Mouse (Mus musculus) forebrain, embryonic 12.5 days (tissue): ENCODE results near the gene Exosc5. TPM values are rescaled to one million over a fixed set of nuclear protein-coding genes. Genes with fewer than 3 reads are reported as not detected.

Experiments used
- ATAC-seq: fragments of 200-750 bp; cut with Nextera tagmentation; 2 replicates; pipeline ENCODE4 v1.8.0; 2017; ENCODE audit warnings: moderate TSS enrichment; ENCODE audit not compliant: low FRiP score
- H3K27ac ChIP-seq: fragments of 300-500 bp; sonication (generic); 2 replicates; pipeline ENCODE4 v1.5.1; 2016; ENCODE audit warnings: mild to moderate bottlenecking
- H3K27me3 ChIP-seq: fragments of 300-500 bp; sonication (generic); 2 replicates; pipeline ENCODE4 v1.6.1; 2016; ENCODE audit warnings: mild to moderate bottlenecking
- H3K36me3 ChIP-seq: fragments of 300-500 bp; sonication (generic); replicated peaks from 2 replicates; pipeline ENCODE4 v1.6.1; 2016; ENCODE audit warnings: mild to moderate bottlenecking
- H3K4me1 ChIP-seq: fragments of 300-500 bp; sonication (generic); 2 replicates; pipeline ENCODE4 v1.6.1; 2016
- H3K4me2 ChIP-seq: fragments of 300-500 bp; sonication (generic); 2 replicates; pipeline ENCODE4 v1.6.1; 2016; ENCODE audit warnings: mild to moderate bottlenecking, moderate library complexity
- H3K4me3 ChIP-seq: fragments of 300-500 bp; sonication (generic); replicated peaks from 2 replicates; pipeline ENCODE4 v1.5.1; 2016; ENCODE audit warnings: mild to moderate bottlenecking
- H3K9ac ChIP-seq: fragments of 300-500 bp; sonication (generic); 2 replicates; pipeline ENCODE4 v1.6.1; 2016; ENCODE audit warnings: mild to moderate bottlenecking
- H3K9me3 ChIP-seq: fragments of 300-500 bp; sonication (generic); 2 replicates; pipeline ENCODE4 v1.6.1; 2016
- WGBS: fragments of 180-500 bp; shearing (Covaris S2); methylation state at CpG from one replicate; pipeline ENCODE4 v1.1.7; 2016; 5-methylcytosine and 5-hydroxymethylcytosine counted together
- polyA plus RNA-seq: library from polyadenylated mRNA; unstranded; fragments of >200 nt; fragmentation: Nextera tagmentation; extraction: Ambion mirVana; gene quantifications from 2 replicates; pipeline ENCODE4 v1.2.1, GENCODE M21; 2016

The Exosc5 gene
- polyA plus RNA-seq, 1 experiment from 2014 or later: 51.1 TPM

DNA sequence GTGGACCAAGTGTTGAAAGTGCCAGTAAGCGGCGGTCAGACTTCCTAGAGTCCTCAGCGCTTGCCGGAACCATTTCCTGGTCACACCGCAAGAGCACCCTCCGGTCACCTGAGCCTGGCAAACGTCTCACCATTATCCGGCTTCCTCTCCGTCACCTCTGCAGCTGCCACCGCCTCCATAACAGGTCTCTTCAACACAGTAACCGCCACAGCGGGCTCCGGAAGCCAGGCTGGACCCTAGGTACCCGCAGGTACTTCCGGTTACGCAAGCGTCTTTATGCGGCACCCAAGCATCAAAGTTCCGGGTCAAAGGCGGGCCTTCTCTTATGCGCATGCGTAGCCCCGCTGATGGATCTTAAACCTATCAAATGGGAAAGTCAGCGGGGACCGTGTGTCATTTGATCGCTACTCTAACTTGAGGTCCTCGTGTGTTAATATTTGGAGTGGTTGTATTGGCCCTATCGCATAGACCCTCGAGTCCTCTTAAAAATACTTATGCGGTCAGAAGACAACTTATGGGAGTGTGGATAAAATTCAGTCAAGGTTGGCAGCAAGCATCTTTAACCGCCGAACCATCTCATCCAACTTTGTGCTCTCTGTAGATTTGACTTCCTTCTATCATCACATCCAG is 59.9 kb downstream of the Exosc5 start, which contains the start of gene Ccdc97:
Gene Ccdc97 (minus strand): TSS at position 301 of the 630 bp plus-strand sequence.
- Histone ChIP-seq H3K36me3 (peaks cover 59% of the 10 kb centered on the region), H3K27ac (peak within 1 kb of the TSS; percentile 71), H3K4me2 (peak within 1 kb of the TSS; percentile 89), H3K4me1 (peaks cover 20% of the 10 kb centered on the region), H3K9me3 (no peaks in the 10 kb centered on the region), H3K4me3 (peak within 1 kb of the TSS; percentile 71), H3K27me3 (no peaks in the 10 kb centered on the region), H3K9ac (peak within 1 kb of the TSS; percentile 69)
- ATAC-seq: peak; percentile 88
- WGBS: 5% methylated on average over 32 of the region's 32 CpGs

- no peak overlapping the region for H3K27ac ChIP-seq
- peaks cover 59% of the 10 kb centered on the region for H3K36me3 ChIP-seq
- no peaks in the 10 kb centered on the region for H3K27me3 ChIP-seq
- H3K9me3 ChIP-seq: no peaks in the 10 kb centered on the region
- H3K9ac ChIP-seq: 0 out of 2 replicates have a peak overlapping the region, but pooled peaks have one; percentile 25
- no peak overlapping the region for H3K4me3 ChIP-seq
- no peak overlapping the region for H3K4me2 ChIP-seq
- ATAC-seq: peak; percentile 45
- WGBS: 62% methylated on average over 10 of the region's 10 CpGs
- peaks cover 20% of the 10 kb centered on the region for H3K4me1 ChIP-seq
These were observed 61.0 kb downstream of the Exosc5 start for GRCm38 (mm10) chr7:25719761-25720610.

- H3K4me2 ChIP-seq: no peak overlapping the region
- 94% methylated on average over 5 of the region's 5 CpGs for WGBS
- peaks cover 20% of the 10 kb centered on the region for H3K4me1 ChIP-seq
- no peak overlapping the region for H3K4me3 ChIP-seq
- H3K9me3 ChIP-seq: no peaks in the 10 kb centered on the region
- H3K27me3 ChIP-seq: no peaks in the 10 kb centered on the region
- H3K27ac ChIP-seq: no peak overlapping the region
- peaks cover 59% of the 10 kb centered on the region for H3K36me3 ChIP-seq
- H3K9ac ChIP-seq: no peak overlapping the region
- ATAC-seq: no peak
These were observed 61.8 kb downstream of the Exosc5 start for GRCm38 (mm10) chr7:25720760-25721159.

Other genes starting within 250 kb of the Exosc5 start
- 0.27 and 0.52 TPM in 2 replicates for gene Cxcl17, start 246.3 kb upstream of the Exosc5 start, polyA plus RNA-seq
- gene Ceacam1, start 181.6 kb upstream of the Exosc5 start, polyA plus RNA-seq: 0.23 and 0.51 TPM in 2 replicates
- not detected in 2 replicates for gene Ceacam2, start 119.3 kb upstream of the Exosc5 start, polyA plus RNA-seq
- gene Erich4, start 43.3 kb upstream of the Exosc5 start, polyA plus RNA-seq: not detected in 2 replicates
- 24.0 and 25.1 TPM in 2 replicates for gene Dmac2, start 39.8 kb upstream of the Exosc5 start, polyA plus RNA-seq
- gene B3gnt8, start 32.5 kb upstream of the Exosc5 start, polyA plus RNA-seq: 0.70 and 0.79 TPM in 2 replicates
- gene Bckdha, start 183 bp upstream of the Exosc5 start, polyA plus RNA-seq: 36.1 and 38.1 TPM in 2 replicates
- 3.2 and 4.0 TPM in 2 replicates for gene Tmem91, start 16.0 kb downstream of the Exosc5 start, polyA plus RNA-seq
- 31.3 and 31.6 TPM in 2 replicates for gene B9d2, start 21.6 kb downstream of the Exosc5 start, polyA plus RNA-seq
- 1.3 and 1.6 TPM in 2 replicates for gene Tgfb1, start 27.8 kb downstream of the Exosc5 start, polyA plus RNA-seq
- gene Ccdc97, start 59.9 kb downstream of the Exosc5 start, polyA plus RNA-seq: 29.0 and 35.7 TPM in 2 replicates
- 78.4 and 86.0 TPM in 2 replicates for gene Hnrnpul1, start 95.6 kb downstream of the Exosc5 start, polyA plus RNA-seq
- 31.0 and 33.6 TPM in 2 replicates for gene Axl, start 129.5 kb downstream of the Exosc5 start, polyA plus RNA-seq
- 0.51 and 0.55 TPM in 2 replicates for gene Cyp2s1, start 157.7 kb downstream of the Exosc5 start, polyA plus RNA-seq
- not detected in 2 replicates for gene Cyp2b10, start 238.5 kb downstream of the Exosc5 start, polyA plus RNA-seq